In the genomic region with DNA sequence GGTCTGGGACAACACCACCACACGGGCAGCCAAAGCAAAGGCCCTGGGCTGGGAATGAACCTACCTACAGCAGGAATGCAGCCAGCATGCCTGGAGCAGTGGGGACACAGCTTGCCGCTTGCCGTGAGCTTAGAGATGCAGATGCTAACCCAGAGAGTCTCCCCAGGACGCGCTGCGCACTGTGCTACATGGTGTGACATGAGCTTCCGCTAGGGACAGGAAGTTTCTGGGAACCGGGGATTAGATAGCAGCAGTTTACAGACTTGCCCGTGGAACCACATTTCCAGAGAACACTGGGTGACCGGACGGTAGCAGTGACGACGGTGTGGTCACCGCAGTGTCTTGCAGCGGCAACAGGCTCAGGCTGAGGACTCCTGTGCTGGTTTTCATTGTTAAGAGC, we compare ENCODE assay signal across 17 mouse cellular contexts. TPM values are rescaled to one million over a fixed set of nuclear protein-coding genes. Genes with fewer than 3 reads are reported as not detected.
DNase-seq lines count a peak whose midpoint lies in the region; ATAC-seq and TF ChIP-seq lines count a peak whose summit lies in the region.
"Had no signal": no experiment of that assay in that cellular context is flagged by ENCODE, and none has a peak within 500 bp of the region (broad histone marks: within the 10 kb centered on the region; RNA-seq: fewer than 3 reads in every experiment).

No protein-coding gene starts in this region.

- no peak overlapping the region for H3K27ac ChIP-seq in heart, postnatal 0 days (ENCODE audit: low read depth)
- no peak overlapping the region for H3K27ac ChIP-seq in thymus, adult 2 months (ENCODE audit: control insufficient read depth, insufficient read depth, low read length)
- H3K27ac ChIP-seq: embryonic facial prominence, embryonic 12.5 days; forebrain, embryonic 10.5 days; gastrocnemius, adult 2 months; hindbrain, postnatal 0 days; layer of hippocampus, adult 2 months; liver, embryonic 13.5 days; neural tube, embryonic 15.5 days had no signal

- no peak for DNase-seq in heart, postnatal 0 days (ENCODE audit: low spot score)
- DNase-seq in heart, postnatal 14 days, result no peak
- DNase-seq in thymus, adult 2 months, result no peak
- no peak for DNase-seq in thymus, postnatal 36 days
- no peak for DNase-seq in spleen, adult 12 weeks (ENCODE audit: low spot score)
- no peak for DNase-seq in yolk sac, embryonic 10.5 days (ENCODE audit: low spot score)
- DNase-seq: adrenal gland, adult 2 months; gastrocnemius, adult 2 months; kidney, adult 9 months; liver, embryonic 13.5 days; lung, postnatal 14 days had no signal

- no peak overlapping the region for H3K4me3 ChIP-seq in heart, postnatal 0 days (ENCODE audit: low read depth, low read length)
- no peak overlapping the region for H3K4me3 ChIP-seq in thymus, adult 2 months (ENCODE audit: control insufficient read depth, insufficient read depth, low read length)
- H3K4me3 ChIP-seq: embryonic facial prominence, embryonic 12.5 days; forebrain, embryonic 10.5 days; gastrocnemius, adult 2 months; layer of hippocampus, adult 2 months; liver, embryonic 13.5 days; neural tube, embryonic 15.5 days had no signal

- no peak overlapping the region for H3K4me2 ChIP-seq in heart, postnatal 0 days (ENCODE audit: low read depth, low read length)
- H3K4me2 ChIP-seq: embryonic facial prominence, embryonic 12.5 days; liver, embryonic 13.5 days; neural tube, embryonic 15.5 days had no signal

- no peaks in the 10 kb centered on the region for H3K9me3 ChIP-seq in heart, postnatal 0 days (replicated peaks; ENCODE audit: control insufficient read depth, low read length)
- H3K9me3 ChIP-seq: embryonic facial prominence, embryonic 12.5 days; forebrain, embryonic 10.5 days; liver, embryonic 13.5 days; neural tube, embryonic 15.5 days had no signal

- H3K4me1 ChIP-seq in heart, postnatal 0 days (ENCODE audit: control insufficient read depth, insufficient read depth), result no peaks in the 10 kb centered on the region
- no peaks in the 10 kb centered on the region for H3K4me1 ChIP-seq in thymus, adult 2 months (replicated peaks; ENCODE audit: control insufficient read depth, insufficient read depth, low read length)

- H3K27me3 ChIP-seq in heart, postnatal 0 days (ENCODE audit: control insufficient read depth, insufficient read depth, low read length), result peaks cover 78% of the 10 kb centered on the region
- H3K27me3 ChIP-seq in thymus, adult 2 months (ENCODE audit: control insufficient read depth, insufficient read depth, low read length), result peaks cover 18% of the 10 kb centered on the region

- TF ChIP-seq CTCF in heart, postnatal 0 days (IDR thresholded peaks at IDR 0.05; ENCODE audit: low read depth), result no peak
- TF ChIP-seq CTCF in thymus, adult 2 months (IDR thresholded peaks at IDR 0.05; ENCODE audit: borderline replicate concordance, control insufficient read depth, extremely low read depth, insufficient read depth, low read length, poor library complexity), result 0 out of 2 replicates have a peak, but pooled peaks have one; percentile 6

- no peaks in the 10 kb centered on the region for H3K36me3 ChIP-seq in heart, postnatal 0 days (replicated peaks; ENCODE audit: control insufficient read depth, insufficient read depth, low read length)
- no peaks in the 10 kb centered on the region for H3K36me3 ChIP-seq in thymus, adult 2 months (ENCODE audit: control insufficient read depth, insufficient read depth, low read length)
- H3K36me3 ChIP-seq: embryonic facial prominence, embryonic 12.5 days; forebrain, embryonic 10.5 days; liver, embryonic 13.5 days; neural tube, embryonic 15.5 days had no signal

- TF ChIP-seq EP300 in heart, postnatal 0 days (IDR thresholded peaks at IDR 0.05; ENCODE audit: low read depth), result no peak

- no peak overlapping the region for H3K9ac ChIP-seq in heart, postnatal 0 days (replicated peaks; ENCODE audit: low read depth, low read length)
- H3K9ac ChIP-seq: embryonic facial prominence, embryonic 12.5 days; liver, embryonic 13.5 days; neural tube, embryonic 15.5 days had no signal

- ATAC-seq in heart, postnatal 0 days (ENCODE audit: insufficient read depth, low read depth), result 0 out of 2 replicates have a peak, but pooled peaks have one; percentile 19
- peak; percentile 8; the same call in 1 of the 2 replicates for ATAC-seq in granulocyte monocyte progenitor cell, adult 5-6 weeks (replicated peaks; ENCODE audit: poor library complexity, severe bottlenecking)
- ATAC-seq: hindbrain, postnatal 0 days had no signal

- no peak for TF ChIP-seq POLR2A in thymus, adult 2 months (IDR thresholded peaks at IDR 0.05; ENCODE audit: control insufficient read depth, extremely low read depth, insufficient read depth, low read length, poor library complexity)

- 13% methylated on average over 15 of the region's 15 CpGs for WGBS in heart, postnatal 0 days
- 17% methylated on average over 15 of the region's 15 CpGs for WGBS in thymus, adult 2 months

- intact Hi-C loops in heart, postnatal 14 days (cut with DNase I), result loop anchor here (5.0 kb wide), 1 partner anchor 438 kb away; no protein-coding TSS in a partner anchor

RNA-seq across cellular contexts. Expression of a gene that starts 9.2 kb away (rescaled TPM):
- total RNA-seq in heart, postnatal 0 days (2014; rRNA removed; ENCODE audit: low replicate concordance), result not detected in 2 replicates
- polyA plus RNA-seq in heart, postnatal 0 days (2015; fragmentation: Nextera tagmentation; extraction: Ambion mirVana), result 0.11 and 0.12 TPM in 2 replicates
- not detected for total RNA-seq in heart, postnatal 14 days (2021)
- 0.66 and 1.5 TPM in 2 replicates for polyA plus RNA-seq in thymus, adult 2 months (2012; rRNA removed)
- not detected in 2 replicates for total RNA-seq in granulocyte monocyte progenitor cell, adult 5-6 weeks (2014; fragmentation: Nextera tagmentation)
- not detected in 2 replicates for total RNA-seq in granulocyte monocyte progenitor cell, adult 5-6 weeks (2017)

RNA-seq across cellular contexts. Expression of a gene that starts 9.3 kb away (rescaled TPM):
- 77.4 and 88.4 TPM in 2 replicates for total RNA-seq in heart, postnatal 0 days (2014; rRNA removed; ENCODE audit: low replicate concordance)
- 32.1 and 35.6 TPM in 2 replicates for polyA plus RNA-seq in heart, postnatal 0 days (2015; fragmentation: Nextera tagmentation; extraction: Ambion mirVana)
- 10 to 100 TPM in 1 of 2 experiments, 1 to 10 TPM in 1; 9.9 to 11.0 TPM for total RNA-seq in heart, postnatal 14 days (2021)
- polyA plus RNA-seq in thymus, adult 2 months (2012; rRNA removed), result 31.2 and 34.5 TPM in 2 replicates
- 2.0 and 2.8 TPM in 2 replicates for total RNA-seq in granulocyte monocyte progenitor cell, adult 5-6 weeks (2014; fragmentation: Nextera tagmentation)
- 0.26 and 2.1 TPM in 2 replicates for total RNA-seq in granulocyte monocyte progenitor cell, adult 5-6 weeks (2017)

RNA-seq across cellular contexts. Expression of a gene that starts 17.6 kb away (rescaled TPM):
- 84.6 and 86.0 TPM in 2 replicates for total RNA-seq in heart, postnatal 0 days (2014; rRNA removed; ENCODE audit: low replicate concordance)
- polyA plus RNA-seq in heart, postnatal 0 days (2015; fragmentation: Nextera tagmentation; extraction: Ambion mirVana), result 31.6 and 35.4 TPM in 2 replicates
- 10 to 100 TPM; 28.3 to 30.6 TPM for total RNA-seq in heart, postnatal 14 days (2021)
- polyA plus RNA-seq in thymus, adult 2 months (2012; rRNA removed), result 41.8 and 50.9 TPM in 2 replicates
- 19.1 and 33.4 TPM in 2 replicates for total RNA-seq in granulocyte monocyte progenitor cell, adult 5-6 weeks (2014; fragmentation: Nextera tagmentation)
- total RNA-seq in granulocyte monocyte progenitor cell, adult 5-6 weeks (2017), result 5.6 and 13.8 TPM in 2 replicates

RNA-seq across cellular contexts. Expression of a gene that starts 39.1 kb away (rescaled TPM):
- not detected in 2 replicates for total RNA-seq in heart, postnatal 0 days (2014; rRNA removed; ENCODE audit: low replicate concordance)
- polyA plus RNA-seq in heart, postnatal 0 days (2015; fragmentation: Nextera tagmentation; extraction: Ambion mirVana), result 0.01 and 0.03 TPM in 2 replicates
- total RNA-seq in heart, postnatal 14 days (2021), result under 1 TPM; 0.05 to 0.07 TPM
- polyA plus RNA-seq in thymus, adult 2 months (2012; rRNA removed), result 0.26 and 0.34 TPM in 2 replicates
- not detected in 2 replicates for total RNA-seq in granulocyte monocyte progenitor cell, adult 5-6 weeks (2014; fragmentation: Nextera tagmentation)
- total RNA-seq in granulocyte monocyte progenitor cell, adult 5-6 weeks (2017), result 0.05 TPM in 1 of 2 replicates, not detected in the other

RNA-seq across cellular contexts. Expression of a gene that starts 39.4 kb away (rescaled TPM):
- 6.1 and 6.7 TPM in 2 replicates for total RNA-seq in heart, postnatal 0 days (2014; rRNA removed; ENCODE audit: low replicate concordance)
- 36.2 and 40.1 TPM in 2 replicates for polyA plus RNA-seq in heart, postnatal 0 days (2015; fragmentation: Nextera tagmentation; extraction: Ambion mirVana)
- 10 to 100 TPM; 11.5 to 12.5 TPM for total RNA-seq in heart, postnatal 14 days (2021)
- polyA plus RNA-seq in thymus, adult 2 months (2012; rRNA removed), result 32.9 and 37.7 TPM in 2 replicates
- 27.7 and 36.6 TPM in 2 replicates for total RNA-seq in granulocyte monocyte progenitor cell, adult 5-6 weeks (2014; fragmentation: Nextera tagmentation)
- 4.3 and 10.0 TPM in 2 replicates for total RNA-seq in granulocyte monocyte progenitor cell, adult 5-6 weeks (2017)
